Mouse (Mus musculus): Measurements from ENCODE around the gene Itga6.

The Itga6 gene

DNA sequence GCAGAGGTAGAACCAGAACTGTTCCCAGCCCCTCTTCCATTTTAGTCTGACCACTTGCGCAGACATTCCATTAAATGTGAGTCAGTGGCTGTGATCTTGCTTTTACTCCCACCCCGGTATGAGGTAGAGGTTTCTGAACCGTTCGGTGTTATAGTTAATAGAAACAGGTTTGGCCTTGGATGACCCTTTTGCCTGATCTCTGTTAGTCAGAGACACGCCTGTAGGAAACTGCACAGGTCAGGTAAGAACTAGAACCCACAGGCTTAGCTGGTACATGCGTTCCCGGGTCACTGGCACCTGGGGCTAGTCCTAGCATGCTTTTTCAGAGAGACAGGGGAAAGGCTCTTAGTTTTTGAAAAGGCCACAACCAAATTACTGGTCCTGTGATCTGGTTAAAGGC, 59.7 kb downstream of the Itga6 start:
- no peak for DNase-seq (ENCODE audit: low spot score in 2 of 2)

GRCm38 (mm10) chr2:71805611-71806567, 60.5 kb downstream of the Itga6 start:
- no peak for DNase-seq (ENCODE audit: low spot score in 2 of 2)

DNA sequence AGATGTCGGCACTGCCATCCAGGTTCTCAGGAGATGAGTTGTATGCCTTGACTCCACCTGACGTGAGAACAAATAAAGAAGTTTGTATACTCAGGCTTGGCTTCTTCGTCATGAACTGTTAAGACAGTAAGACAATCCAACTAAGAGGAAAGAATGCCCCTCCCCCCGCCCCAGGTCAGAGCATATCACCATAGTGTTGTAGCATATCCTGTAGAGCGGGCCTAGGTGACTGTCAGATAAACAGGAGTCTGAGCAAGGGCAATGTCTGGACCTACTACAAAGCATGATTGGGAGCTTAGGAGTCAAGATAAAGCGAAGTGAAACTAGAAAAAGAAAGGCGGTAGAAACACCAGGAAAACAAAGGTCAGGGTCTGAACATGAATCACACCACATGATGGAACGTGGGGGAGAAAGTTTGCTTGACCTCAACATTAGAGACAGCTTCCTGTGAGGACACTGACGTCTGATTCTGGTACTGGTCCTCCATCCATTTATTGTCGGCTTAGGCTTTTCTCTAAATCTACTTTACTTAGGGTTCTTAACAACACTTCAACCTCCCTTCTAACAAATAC, 64.0 kb downstream of the Itga6 start:
- DNase-seq (ENCODE audit: low spot score in 2 of 2), result no peak

GRCm38 (mm10) chr2:71810010-71810409, 64.6 kb downstream of the Itga6 start:
- DNase-seq (ENCODE audit: low spot score in 2 of 2), result no peak

GRCm38 (mm10) chr2:71810906-71811305, 65.5 kb downstream of the Itga6 start:
- DNase-seq (ENCODE audit: low spot score in 2 of 2), result no peak

GRCm38 (mm10) chr2:71812221-71813021, 67.0 kb downstream of the Itga6 start:
- DNase-seq (ENCODE audit: low spot score in 2 of 2), result peak; percentile 70 to 87

- DNase-seq (ENCODE audit: low spot score in 2 of 2), result no peak
Observed at GRCm38 (mm10) chr2:71813022-71813358, 67.6 kb downstream of the Itga6 start.

- DNase-seq (ENCODE audit: low spot score in 2 of 2), result no peak
Observed at GRCm38 (mm10) chr2:71813371-71813770, 68.0 kb downstream of the Itga6 start.

DNA sequence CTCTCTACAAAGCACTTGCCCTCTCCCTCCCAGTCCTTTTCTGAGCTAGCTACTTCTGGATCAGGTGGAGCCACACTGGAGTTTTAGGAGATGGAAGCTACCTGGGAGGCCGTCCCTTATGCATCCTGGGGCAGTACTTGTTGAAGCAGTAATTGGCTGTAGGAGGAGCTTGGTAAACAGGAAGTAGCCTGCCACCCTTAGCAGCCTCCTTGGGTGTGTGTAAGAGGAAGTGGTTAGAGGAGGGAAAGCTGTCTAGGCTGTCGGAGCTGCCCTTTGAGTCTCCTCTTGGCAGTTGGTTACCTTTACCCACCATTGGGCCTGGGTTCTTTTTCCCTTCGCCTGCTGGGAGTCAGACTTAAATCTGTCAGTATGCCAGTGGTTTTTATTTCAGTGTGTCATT, 68.6 kb downstream of the Itga6 start:
- no peak for DNase-seq (ENCODE audit: low spot score in 2 of 2)

GRCm38 (mm10) chr2:71815279-71815678, 69.9 kb downstream of the Itga6 start:
- no peak for DNase-seq (ENCODE audit: low spot score in 2 of 2)

DNA sequence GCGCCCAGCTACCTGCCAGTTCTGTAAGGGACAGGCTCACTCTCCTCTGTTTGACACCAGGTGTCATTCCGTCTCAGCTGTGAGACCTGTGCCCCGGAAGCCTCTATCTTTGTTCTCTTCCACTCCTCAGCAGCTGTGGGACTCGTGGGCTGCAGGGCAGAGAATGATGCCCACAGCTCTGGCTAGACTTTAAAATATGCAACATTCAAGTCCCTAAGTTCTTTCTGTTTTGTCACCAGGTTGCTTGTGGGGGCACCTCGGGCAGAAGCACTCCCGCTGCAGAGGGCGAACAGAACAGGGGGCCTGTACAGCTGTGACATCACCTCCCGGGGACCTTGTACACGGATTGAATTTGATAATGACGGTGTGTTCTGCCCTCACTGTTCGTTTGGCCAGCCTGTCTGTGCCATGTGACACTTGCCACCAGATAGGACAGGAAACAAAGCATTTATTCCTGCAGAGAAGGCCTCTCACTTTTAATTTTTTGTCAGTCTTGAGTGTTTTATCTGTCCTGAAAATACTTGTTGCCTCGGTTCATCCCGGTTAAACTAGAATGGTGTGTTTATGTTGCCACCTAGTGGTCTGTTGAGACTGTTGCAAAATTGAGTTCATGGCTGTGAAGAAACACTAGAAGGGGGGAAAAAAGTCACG, 71.1 kb downstream of the Itga6 start:
- no peak for DNase-seq (ENCODE audit: low spot score in 2 of 2)

DNA sequence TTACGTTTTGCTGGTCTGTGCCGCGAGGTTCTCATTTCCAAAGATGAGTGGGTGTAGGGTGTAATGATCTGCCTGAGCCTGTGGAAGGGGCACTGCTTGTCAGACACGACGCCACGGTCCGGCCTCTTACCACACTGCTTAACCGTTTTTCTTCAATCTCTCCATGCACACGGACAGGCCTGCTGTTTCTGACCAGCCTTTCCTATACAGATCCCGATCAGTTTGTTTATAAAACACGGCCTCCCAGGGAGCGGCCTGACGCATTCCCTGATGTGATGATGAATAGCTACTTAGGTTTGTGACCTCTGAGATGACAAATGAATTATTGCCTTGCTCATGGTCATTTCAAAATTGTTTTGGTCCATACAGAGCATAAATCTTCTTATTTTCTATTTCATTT, 78.7 kb downstream of the Itga6 start:
- no peak for DNase-seq (ENCODE audit: low spot score in 2 of 2)

- DNase-seq (ENCODE audit: low spot score in 2 of 2), result no peak
Observed at GRCm38 (mm10) chr2:71827711-71828110, 82.3 kb downstream of the Itga6 start.

DNA sequence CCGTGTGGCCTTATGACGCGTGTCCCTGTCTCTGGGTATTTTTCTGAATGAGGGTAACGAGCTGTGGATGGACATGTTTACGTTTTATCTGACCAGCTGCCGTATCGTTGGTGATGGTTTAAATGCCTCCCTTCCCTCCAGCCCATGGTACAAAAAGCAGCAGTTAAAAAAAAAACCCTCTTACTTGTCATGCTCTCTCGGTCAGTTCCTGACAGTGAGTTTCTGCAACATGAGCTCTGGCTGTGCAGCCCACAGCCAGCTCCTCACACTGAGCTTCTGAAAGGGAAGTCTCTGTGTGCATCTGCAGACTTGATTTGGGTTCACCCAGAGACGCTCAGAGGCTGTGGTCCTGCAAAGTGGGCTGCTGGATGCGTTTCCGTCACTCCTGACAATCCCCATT, 83.5 kb downstream of the Itga6 start:
- no peak for DNase-seq (ENCODE audit: low spot score in 2 of 2)

- DNase-seq (ENCODE audit: low spot score in 2 of 2), result no peak
Observed at GRCm38 (mm10) chr2:71833626-71834025, 88.2 kb downstream of the Itga6 start.

GRCm38 (mm10) chr2:71834371-71834770, 89.0 kb downstream of the Itga6 start:
- no peak for DNase-seq (ENCODE audit: low spot score in 2 of 2)

GRCm38 (mm10) chr2:71835556-71835955, 90.1 kb downstream of the Itga6 start:
- DNase-seq (ENCODE audit: low spot score in 2 of 2), result no peak

- DNase-seq (ENCODE audit: low spot score in 2 of 2), result no peak
Observed at GRCm38 (mm10) chr2:71836232-71836631, 90.8 kb downstream of the Itga6 start.

DNA sequence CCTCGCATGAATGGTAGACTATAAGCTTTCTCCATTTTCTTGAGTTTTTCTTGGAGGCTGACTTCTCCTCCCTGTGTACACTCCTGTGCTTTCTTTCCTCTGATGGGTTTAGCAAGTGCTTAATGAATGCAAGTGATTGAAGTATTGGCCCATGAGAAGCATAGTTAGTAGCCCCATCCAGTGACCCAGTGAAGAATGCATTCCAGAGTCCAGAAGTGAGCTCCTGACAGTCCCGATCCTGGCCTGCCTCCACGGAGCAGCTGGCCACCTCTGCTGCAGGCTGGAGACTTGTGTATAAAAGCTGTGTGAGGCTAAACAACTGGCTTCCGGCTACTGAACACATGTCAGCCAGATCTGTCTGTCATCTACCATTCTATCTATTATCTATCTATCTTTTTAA, 91.8 kb downstream of the Itga6 start:
- no peak for DNase-seq (ENCODE audit: low spot score in 2 of 2)

DNA sequence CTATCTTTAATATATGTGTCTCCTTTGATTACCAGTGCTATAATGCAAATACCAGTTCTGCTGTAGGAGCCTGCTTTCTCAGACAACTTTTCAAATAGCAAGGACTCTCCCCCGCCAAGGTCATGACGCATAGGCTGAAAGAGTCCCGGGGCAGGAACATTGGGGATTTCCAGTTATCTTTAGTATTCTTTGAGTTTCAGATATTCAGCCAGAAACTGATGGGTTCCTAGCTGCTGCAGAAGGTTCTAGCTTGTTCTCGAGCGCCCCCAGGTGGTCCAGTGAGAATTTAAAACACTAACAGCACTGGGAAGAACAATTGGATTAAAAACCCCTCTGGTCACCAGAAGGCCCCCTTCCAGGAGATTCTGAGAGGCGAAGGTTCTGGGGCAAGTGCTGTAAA, 92.4 kb downstream of the Itga6 start:
- peak in 1 of 2 experiments; percentile 63 for DNase-seq (ENCODE audit: low spot score in 2 of 2)

DNA sequence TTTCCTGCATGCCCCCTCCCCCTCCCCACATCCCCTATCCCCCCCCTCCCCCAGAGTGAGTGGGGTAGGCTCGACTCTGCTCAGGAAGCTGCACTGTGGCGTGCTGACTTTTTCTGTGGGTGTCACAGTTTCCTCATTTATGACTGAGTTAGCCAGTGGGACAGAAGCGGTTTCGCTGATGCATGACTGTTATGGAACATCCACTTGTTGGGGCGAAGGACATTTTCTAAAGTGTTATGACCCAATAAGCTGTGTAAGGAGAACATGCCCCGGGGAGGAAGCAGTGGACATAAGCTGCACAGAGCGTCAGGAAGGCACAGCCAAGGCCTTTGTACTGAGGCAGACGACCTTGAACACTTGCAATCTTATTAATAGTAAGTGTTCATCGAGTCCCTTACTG, 97.9 kb downstream of the Itga6 start:
- DNase-seq (ENCODE audit: low spot score in 2 of 2), result no peak

- no peak for DNase-seq (ENCODE audit: low spot score in 2 of 2)
Observed at GRCm38 (mm10) chr2:71844906-71845305, 99.5 kb downstream of the Itga6 start.
